Mouse (Mus musculus) adrenal gland, adult 8-10 months (tissue): ENCODE data around the gene Ddah1. TPM values are rescaled to one million over a fixed set of nuclear protein-coding genes. Genes with fewer than 3 reads are reported as not detected.

Source experiments
- DNase-seq: peaks from one replicate; pipeline ENCODE4 v3.0.0; 2022
- total RNA-seq, 4 experiments: library from RNA; stranded (reverse); gene quantifications; 2 replicates each; pipeline ENCODE4 v1.2.4; 2022

The Ddah1 gene
- total RNA-seq, 4 experiments from 2014 or later = 3.1 to 4.1 (median 3.3) TPM

DNA sequence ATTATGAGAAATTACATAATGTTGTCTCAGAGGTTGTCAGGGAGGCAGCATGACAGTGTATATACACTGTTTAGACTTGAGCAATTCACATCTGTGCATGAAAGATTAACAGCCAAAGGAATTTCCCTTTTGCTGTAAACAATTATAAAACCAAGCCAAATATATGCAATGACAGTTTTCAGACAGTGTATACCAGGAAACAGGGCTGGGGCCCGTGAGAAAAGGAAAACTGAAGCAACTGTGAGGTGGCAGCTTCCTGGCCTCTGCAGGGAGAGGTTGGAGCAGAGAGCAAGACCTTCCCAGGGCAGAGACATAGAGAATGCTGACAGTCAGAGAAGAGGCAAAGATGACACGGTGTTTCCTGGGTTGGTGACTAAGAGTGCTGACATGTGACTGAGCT, 62.0 kb downstream of the Ddah1 start:
- DNase-seq = no peak

DNA sequence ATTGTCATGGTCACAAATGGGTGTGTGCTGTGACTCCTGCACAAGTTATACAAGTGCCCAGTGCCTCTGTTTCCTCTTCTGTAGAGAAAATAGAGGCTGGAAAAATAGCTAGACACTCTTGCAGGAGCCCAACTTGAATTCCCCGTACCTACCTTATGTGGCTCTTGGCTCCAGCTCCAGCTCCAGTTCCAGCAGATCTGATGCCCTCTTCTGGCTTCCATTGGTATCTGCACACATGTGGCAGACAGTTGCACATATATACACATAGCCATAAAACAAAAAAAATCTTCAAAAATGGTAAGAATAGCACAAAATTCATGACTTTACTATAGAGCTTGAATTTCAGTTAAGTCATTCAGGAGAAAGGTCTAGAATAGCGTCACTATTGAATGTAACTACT, 62.5 kb downstream of the Ddah1 start:
- no peak for DNase-seq

DNA sequence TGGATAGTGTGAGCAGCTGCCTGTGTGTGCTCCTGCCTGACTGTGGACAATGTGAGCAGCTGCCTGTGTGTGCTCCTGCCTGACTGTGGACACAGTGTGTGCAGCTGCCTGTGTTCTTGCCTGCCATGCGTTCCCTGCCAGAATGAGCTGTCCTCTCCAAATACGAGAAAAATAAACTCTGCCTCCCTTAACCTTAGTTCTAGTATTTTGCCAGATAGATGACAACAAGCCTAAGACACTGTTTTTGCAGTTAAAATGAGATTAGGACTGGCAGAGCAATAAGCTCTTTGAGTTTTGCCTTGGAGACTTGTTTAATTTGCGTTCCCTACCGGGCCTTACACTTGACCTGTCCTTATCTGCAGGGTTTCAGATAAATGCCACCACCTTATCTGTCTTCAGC, 63.7 kb downstream of the Ddah1 start:
- DNase-seq = no peak

DNA sequence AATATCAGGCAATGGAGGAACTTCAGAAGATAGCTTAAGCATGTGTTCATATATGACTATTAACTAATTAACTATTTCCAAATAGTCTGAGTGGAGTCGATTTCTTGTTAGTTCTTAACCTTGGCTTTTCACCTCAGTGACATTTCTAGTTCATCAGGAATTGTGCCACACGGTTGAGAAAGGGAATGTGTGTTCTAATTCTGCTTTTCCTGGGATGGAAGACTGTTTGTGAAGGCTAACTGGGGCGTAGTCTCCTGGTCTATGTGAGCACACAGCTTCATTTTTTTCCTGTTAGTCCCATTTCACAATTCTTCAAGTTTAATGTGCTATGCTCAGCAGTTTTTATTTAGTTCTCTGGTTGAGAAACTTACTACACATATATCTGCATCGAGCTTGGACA, 65.2 kb downstream of the Ddah1 start:
- no peak for DNase-seq

DNA sequence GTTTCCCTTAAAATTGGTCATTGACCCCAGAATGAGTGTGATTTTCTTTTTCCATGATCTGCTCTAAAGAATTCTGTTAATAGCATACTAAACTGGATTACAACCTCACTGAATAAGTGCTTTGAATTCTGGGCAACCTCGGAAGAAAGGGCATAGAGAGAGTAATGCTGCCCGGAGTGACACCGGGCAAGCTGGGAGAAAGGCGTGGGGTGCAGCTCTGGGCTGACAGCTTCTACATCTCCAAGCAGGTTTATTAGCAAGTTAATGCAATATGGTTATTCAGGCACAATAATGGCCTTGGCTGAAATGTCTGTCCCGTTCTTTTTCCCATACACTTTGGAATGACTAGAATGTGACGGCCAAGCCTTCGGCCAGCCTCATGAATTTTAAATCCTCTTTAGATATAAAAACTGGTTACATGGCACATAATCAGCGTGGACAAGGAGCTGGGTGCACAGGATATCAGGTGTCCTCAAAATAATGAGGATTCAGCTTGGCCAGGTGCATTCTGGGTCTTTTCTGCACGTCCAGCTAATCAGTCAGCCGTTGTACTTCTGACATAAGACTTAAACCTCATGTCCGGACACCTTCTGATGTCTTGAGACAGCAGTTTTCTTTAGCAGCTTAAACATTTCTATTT, 67.1 kb downstream of the Ddah1 start:
- no peak for DNase-seq

DNA sequence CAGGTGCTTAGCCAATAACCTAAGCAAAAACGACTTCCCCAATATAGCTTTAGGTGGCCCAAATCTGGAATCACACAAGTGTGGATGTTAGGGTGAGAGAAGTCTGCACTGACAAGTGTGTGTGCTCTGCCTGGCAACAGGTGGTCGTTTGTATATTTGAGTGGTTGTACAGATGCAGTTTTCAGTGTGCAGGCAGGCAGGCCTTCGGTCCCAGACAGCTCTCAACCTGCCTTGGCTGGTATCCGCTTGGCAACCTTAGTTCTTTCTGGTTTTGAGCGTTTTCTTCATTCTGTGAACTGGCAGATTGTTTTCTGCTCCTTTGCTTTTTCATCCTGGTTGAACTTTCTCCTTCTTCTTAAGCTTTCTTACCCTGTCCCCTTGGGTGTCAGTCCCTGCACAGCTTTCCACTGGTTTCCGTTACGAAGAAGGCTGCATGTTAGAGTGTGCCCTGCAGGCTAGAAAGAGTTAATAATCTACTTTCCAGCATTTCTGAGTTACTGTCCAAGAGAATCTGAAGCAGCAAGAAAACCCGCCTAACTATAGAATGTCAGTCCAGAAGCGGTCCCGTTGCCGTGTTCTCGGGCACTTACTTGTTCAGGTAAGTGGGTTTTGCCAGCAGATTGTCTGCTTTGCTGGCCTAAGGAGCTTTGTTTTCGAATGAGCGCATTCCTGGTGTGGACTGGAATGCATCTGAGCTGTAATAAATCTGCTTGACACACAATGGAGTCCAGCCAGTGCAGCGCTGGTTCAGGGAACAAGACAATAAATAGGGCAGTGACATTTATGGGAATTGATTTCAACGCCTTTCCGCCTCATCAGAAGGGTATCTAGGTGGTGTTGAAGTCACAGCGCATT, 68.9 kb downstream of the Ddah1 start:
- peak; percentile 32 for DNase-seq

DNA sequence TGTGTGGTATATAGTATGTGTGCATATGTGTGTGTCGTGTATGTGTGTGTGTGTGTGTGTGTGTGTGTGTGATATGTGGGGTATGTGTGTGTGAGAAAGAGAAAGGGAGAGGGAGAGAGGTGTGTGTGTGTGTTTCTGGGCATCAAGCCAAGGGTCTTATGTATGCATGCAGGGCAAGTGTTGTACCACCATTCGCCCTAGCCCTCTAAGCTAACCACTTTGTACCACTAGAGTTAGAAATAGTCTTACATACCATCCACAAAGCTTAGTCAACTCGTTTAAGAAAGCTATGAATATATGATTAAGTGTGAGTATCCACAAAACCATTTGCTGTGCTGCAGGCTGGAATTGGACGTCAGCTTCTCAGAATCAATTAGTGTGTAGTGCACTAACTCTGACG, 70.4 kb downstream of the Ddah1 start:
- DNase-seq = no peak

DNA sequence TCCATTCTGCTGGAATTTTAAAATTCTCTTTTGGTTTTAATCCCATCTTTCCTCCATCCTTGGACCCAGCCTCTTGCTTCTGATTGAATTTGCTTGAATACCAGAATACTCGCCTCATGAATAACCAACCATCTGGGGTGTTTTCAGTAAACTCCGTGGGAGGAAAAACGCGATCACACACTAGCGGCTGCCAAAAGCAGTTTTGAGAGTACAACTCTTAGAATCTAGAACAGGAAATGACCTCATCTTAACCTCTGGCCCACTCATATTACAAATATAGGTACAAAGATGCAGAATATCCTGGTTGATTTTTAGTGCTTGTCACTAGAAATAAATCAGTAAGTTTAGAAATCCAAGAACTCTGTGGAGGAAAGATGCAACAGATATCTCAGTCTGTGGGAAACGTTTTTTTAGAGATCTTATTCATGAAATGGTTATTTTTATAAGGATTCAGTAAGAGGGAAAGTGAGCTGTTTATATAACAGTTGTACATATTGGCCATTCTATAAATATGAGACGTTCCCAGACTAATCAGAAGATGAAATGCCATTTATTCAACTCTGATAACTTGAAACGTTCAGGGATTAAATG, 75.6 kb downstream of the Ddah1 start:
- DNase-seq = no peak

DNA sequence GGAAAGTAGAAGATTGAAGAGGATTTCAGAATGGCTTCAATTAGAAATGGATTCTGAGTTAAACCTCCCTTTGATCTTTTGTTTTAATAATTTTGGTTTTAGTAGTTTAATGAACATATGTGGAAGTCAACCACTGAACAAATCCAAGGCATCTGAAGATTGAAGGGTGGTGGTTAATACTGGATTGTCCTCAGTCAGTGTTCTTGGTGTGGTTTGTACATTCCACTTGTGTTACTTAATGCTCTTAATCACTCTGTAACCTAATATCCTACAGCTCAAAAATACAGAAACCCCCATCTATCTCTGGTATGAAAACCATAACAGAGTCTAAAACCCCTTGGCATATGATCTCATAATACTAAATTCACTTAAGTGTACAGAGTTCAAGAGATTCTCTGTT, 79.8 kb downstream of the Ddah1 start:
- DNase-seq = no peak

DNA sequence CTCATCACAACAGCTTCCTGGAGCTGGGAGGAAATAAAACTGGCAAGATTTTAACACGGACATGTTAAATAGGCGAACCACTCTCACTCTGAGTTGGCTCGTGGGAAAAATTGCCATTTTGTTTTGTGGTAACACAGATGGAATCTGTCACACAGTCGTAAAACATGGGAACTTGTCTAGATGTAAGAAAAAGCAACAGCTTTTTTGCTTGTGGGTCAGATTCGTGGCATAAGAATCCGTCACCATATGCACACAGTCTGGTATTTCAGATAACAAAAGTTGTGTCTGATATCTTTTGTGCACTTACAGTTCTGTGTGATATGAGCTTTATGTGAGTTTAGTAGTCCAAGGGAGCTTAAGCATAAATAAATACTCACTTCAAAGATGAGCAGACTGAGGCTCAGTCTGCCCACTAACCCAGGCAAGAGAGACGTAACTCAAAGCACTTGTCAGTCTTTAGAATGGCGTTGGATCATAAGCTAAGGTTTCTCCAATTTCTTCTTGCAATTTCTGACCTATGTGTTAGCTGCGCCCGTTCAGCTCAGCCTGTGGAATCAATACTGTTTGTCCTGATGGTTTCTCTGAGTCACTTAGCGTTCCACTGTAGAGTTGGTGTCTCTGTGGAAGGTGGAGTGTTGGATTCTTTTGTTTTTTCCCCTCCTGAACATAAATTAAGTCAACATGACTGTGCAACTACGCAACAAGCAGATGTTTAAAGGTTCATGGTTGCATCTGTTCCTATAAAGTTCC, 83.7 kb downstream of the Ddah1 start:
- DNase-seq = no peak

DNA sequence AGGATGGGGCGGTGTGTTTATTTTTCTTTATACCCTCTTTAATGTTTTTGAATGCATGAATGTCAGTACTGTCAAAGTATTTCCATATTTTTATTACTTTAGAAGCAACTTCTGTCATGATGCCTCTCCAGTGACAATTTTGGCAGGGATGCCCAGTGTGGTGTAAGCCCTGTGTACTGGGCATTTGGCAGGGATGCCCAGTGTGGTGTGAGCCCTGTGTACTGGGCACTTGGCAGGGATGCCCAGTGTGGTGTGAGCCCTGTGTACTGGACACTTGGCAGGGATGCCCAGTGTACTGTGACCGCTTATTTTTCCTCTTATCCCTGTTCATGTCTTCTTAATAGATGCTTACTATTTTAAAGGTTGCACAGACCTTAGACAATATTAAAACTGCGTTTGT, 85.4 kb downstream of the Ddah1 start:
- DNase-seq = no peak

DNA sequence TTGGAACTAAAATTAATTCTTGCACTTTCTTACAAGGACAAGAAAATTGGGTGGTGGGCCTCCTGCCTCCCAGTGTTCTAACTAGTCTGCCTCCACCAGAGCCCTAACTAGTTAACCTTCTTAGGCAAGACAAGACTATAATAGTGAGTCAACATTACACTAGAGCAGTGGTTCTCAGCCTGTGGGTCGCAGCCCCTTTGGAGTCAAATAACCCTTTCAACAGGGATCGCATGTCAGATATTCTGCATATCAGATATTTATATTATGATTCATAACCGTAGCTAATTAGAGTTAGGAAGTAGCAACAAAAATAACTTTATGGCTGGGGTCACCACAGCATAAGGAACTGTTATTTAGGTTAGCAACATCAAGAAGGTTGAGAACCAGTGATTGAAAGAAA, 86.4 kb downstream of the Ddah1 start:
- DNase-seq = no peak

DNA sequence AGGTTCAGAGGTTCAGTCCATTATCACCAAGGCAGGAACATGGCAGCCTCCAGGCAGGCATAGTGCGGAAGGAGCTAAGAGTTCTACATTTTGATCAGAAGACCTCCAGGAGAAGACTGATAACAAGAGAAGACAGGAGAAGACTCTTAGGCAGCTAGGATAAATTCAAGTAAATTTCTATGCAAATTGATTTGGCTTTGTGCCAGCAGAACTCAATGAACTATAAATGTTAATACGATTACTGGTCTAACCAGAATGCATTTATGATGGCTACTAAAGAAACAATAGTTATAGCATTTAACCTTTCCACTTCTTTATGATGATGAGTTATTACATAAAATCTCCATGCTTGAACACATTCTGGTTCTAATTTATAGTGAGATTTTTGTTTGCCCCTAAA, 87.8 kb downstream of the Ddah1 start:
- DNase-seq = no peak

DNA sequence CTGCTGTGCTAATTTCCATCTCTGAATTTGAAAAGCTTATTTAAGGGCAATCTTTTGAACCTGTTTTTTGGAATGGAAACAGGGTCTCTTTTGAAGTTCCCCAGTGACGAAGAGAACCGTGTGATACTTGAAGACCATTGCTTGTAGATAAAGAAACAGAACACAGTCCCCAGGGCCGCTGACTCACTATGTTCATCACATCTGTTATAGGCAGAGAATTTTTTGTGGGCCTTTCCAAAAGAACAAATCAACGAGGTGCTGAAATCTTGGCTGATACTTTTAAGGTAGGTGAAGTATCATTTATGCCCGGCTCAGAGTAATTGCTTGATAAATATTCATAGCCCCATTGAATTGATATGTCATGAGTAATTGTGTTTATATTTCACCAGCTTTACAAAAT, 93.6 kb downstream of the Ddah1 start:
- DNase-seq = no peak

DNA sequence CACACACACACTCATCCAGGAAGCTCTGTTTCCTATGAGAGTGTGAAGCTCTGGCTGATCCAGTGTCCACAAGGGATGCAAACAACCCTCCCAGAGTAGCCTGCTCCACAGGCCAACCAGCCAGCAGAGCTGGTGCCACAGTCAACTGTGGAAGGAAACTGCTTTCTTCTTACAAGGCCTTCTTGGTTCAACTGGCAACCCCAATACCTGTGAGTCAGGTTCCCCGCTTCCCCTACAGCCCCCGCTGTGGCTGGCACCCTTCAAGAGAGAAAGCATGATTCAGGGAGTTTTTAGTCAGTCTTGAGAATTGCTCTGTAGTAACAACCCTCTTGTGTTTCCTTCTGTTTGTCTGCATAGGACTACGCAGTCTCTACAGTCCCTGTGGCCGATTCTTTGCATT, 94.3 kb downstream of the Ddah1 start:
- no peak for DNase-seq

DNA sequence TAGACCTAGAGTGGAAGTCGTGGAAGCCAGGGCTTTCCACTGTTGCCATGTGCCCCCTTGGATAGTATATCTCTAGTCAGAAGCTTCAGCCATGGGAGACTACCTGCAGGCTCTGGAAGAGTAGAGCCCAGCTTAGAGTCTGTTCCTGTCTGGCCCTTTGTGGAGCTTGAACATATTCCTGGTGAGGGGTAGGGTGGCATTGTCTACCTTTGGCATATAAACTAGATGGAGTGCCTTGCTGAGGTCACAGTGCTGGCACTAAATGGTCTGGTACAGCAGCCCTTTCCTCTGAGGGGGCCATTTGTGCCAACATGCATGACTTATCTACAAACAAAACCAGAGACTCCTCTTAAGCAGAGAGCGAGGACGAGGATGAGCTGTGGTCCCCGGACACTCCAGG, 95.2 kb downstream of the Ddah1 start:
- no peak for DNase-seq

DNA sequence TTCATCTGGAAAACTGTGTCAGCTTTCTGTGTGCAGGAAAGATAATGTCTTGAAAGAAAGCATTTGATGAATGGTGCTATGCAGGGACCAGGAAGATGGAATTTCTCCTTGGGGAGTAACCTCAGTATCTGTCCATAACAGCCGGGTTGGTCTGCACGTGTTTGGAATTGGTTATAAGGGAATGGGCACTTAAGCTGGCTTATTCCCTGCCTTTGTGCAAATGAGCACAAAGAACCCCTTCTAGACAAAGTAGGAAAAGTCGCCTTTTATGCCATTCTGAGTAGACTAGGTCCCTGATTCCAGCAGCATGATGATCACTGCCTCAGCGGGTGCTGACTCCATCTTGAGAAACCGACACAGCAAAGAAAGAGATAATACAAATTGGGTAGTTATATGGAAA, 96.0 kb downstream of the Ddah1 start:
- DNase-seq = no peak

DNA sequence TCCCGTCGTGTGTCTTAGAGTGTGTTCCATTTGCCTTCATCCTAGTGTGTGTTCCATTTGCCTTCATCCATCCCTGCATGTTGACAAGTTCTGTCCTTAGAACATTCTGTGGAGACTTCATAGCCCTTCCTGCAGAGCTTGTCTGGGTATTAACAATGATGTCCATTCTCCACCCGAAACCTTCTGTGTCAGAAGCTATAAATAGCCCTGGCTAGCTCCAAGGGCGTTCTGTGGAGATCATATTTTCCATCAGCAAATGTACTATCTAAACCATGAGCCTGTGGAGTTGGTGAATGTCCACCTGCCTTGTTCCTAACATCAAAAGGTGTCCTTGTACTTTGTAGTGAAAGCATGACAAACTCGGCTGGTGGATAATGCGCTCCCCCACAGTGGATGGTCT, 96.8 kb downstream of the Ddah1 start:
- peak; percentile 14 for DNase-seq

DNA sequence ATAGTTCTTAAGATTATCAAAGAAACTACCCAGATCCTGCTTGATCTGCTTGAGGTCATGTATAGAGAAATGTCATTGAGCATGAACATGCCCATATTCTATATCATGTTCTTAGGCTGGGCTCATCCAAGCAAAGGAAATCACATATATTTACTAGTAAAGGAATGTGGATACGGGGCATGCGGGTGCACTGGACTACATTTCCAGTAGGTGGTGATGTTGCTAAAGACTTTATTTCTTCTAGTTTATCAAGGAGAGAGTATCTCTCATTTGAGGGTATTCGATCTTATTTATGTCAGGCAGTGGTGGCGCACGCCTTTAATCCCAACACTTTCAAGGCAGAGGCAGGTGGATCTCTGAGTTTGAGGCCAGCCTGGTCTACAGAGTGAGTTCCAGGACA, 99.9 kb downstream of the Ddah1 start:
- no peak for DNase-seq

DNA sequence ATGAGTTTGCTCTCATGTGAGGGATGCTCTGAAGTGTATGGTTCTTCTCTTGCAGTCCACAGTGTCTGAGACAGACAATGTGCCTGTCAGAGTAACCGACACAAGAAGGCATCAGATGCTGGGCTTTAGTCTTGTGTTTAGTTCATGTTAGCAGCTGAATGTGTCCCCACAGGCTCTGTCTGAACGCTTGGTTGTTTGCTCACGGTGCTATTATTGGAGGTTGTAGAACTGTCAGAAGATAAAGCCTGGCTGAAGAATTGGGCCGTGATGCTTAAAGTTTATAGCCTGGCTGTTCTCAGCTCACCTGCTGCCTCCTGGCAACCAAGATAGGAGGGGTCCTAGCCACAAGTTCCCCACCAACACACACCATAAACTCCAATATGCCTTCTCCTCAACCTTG, 104.0 kb downstream of the Ddah1 start:
- no peak for DNase-seq

DNA sequence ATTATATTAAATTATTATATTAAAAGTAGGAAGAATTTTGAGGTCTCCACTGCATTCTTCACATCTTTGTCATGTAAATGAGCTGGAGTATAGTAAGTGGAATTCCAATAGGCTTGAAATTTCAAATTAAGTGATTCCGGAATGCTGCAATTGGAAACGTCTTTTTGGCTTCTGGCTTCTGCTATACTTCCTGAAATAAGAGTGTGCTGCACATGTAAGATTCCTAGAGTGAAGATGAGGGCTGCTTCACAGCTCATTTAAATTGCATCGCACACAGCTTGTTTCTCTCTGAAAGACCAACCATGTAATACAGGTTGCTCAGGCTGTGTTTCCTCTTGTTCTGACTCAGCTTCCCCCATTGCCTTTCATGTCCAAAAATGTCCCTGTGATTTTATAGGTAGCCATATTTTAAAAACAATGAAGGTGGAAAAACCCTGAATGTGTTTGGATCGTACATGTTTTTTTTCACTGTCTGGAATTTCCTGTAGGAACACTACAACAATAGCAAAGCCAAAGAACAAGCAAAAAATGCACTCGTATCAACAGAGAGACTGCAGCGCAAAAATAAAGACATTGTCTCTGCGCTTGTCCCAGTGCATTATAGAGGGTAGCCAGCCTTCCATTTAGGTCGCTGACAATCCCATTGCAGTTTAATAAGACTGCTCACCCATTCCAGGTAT, 105.7 kb downstream of the Ddah1 start:
- no peak for DNase-seq

DNA sequence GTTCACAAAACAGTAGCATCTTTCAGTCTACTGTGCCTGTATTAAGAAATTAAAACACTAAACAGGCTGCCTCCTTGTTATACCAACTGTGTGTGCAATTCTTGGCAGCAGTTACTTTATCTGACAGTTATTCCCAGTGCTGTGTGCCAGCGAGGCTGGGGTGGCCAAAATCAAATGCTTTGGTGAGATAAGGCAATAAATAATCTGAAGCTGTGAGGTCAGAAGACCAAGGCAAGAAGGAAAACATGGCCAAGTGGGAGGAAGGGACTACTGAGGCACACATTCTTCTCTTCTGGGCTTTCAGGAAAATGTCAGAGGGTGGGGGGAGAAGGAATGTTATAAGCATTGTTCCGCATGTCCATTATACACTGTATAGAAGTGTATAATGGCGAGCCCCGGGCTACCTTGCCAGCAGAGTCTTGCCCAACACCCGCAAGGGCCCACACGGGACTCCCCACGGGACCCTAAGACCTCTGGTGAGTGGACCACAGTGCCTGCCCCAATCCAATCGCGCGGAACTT, 106.3 kb downstream of the Ddah1 start:
- DNase-seq = no peak
